Mouse (Mus musculus) bone marrow, adult 2 months (tissue): ENCODE measurements around the gene Hint2.
A peak's percentile ranks its signal among the peaks of the same experiment; 100 is the strongest.

ENCODE experiments used
- CTCF ChIP-seq: fragments of 200-500 bp; IDR thresholded peaks from 2 replicates; pipeline ENCODE4 v1.5.1; 2011; ENCODE audit warnings: low read length, control low read depth; ENCODE audit not compliant: control insufficient read depth, insufficient read depth
- POLR2A ChIP-seq: fragments of 200-500 bp; IDR thresholded peaks from 2 replicates; pipeline ENCODE4 v1.6.1; 2011; ENCODE audit warnings: low read depth, mild to moderate bottlenecking, control low read depth, low read length, borderline replicate concordance; ENCODE audit not compliant: control insufficient read depth

GRCm38 (mm10) chr4:43672070-43672469, 15.8 kb upstream of the Hint2 start:
- no peak for TF ChIP-seq POLR2A
- TF ChIP-seq CTCF: peak; percentile 74
